Mouse (Mus musculus) spleen, embryonic (tissue): ENCODE data around the gene Aym1.
"Not testable (repeated sequence)": the region's sequence is repeated elsewhere in the genome, so short reads cannot be mapped to it uniquely, and the experiment has no call there.

Experiments
- CTCF ChIA-PET: fragments of 350-600 bp; sonication (Branson Sonifier 250); formaldehyde crosslinking; loops from one replicate; lab custom pipeline; 2022; lab: Charles Lee

Gene Aym1

GRCm38 (mm10) chr5:113357186-113357585 lies at the start of gene Aym1:
Gene Aym1, plus strand, starts transcription at chr5:113357294.
- CTCF ChIA-PET = interaction anchor here (0.6 kb wide), 1 partner anchor 13 kb away, joined by 3 read pairs; no protein-coding TSS in a partner anchor

DNA sequence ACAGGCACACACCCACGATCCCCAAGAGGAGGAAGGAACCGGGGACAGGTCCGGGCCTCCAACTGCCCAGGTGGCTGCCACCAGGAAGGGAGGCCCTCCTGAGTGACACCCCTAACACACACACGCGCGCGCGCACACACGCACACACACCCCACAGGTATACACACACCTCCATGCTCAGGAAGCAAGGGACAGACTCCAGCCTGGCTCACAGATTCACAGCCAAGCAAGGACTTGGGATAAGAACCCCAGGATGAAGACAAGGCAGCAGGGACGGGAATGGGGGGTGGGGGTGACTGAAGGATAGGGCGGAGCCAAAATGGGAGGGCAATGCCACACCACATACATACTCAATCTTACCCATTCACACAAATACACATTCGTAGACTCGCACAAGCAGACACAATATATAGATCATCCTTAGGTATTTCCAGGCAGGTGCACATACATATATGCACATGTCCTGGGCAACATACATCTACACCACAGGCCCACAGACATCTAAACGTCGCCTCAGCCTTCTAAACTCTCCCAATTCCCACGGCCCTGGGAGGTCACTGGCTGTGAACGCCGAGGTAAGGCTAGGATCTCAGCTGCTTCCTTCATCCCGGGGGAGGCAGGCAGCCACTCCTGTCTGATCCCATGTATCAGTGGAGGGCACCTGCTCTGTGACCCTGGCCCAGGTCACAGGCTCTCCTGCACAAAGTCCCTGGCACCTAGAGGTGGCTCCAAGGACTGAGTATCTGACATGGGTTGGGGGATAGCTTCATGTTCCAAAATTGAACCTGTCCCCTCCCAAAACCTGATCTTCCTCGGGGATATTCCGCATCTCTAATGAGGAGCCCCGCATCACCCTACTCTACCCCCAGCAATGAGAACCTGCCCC lies 47.4 kb upstream of the Aym1 start:
- CTCF ChIA-PET = no interaction called here

DNA sequence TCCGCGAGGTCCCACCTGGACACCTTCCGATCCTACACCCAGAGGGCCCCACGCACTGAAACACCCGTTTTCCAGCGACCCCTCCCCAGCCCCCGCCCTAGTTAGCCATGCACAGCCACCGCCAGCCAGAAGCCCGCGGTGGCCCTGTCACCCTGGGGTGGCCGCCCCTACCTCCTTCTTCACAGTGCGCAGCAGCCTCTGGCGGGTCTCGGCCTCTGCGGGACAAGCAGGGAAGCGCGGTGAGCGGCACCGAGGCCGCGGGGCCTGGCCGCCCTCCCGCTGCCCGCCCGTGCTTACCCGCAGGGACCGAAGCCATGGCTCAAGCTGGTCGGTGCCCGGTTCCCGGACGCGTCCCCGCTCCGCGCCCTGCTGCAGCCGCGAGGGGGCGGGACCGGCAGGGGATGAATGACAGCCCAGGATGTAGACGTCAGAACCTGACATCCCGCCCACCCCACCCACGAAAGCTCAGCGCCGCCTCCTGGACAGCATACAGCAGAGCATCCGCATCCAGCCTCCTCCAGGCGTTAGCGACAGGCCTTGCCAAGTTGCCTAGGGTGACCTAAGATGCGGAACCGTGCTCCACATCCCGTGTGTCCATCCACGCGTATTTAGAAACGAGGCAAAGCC lies 46.6 kb upstream of the Aym1 start, which contains the start of gene Sgsm1:
TSS of gene Sgsm1 (minus strand) at position 410 of the 627 bp plus-strand sequence.
- CTCF ChIA-PET = no interaction called here

- CTCF ChIA-PET = no interaction called here
These were observed 43.1 kb upstream of the Aym1 start for GRCm38 (mm10) chr5:113313998-113314397.

DNA sequence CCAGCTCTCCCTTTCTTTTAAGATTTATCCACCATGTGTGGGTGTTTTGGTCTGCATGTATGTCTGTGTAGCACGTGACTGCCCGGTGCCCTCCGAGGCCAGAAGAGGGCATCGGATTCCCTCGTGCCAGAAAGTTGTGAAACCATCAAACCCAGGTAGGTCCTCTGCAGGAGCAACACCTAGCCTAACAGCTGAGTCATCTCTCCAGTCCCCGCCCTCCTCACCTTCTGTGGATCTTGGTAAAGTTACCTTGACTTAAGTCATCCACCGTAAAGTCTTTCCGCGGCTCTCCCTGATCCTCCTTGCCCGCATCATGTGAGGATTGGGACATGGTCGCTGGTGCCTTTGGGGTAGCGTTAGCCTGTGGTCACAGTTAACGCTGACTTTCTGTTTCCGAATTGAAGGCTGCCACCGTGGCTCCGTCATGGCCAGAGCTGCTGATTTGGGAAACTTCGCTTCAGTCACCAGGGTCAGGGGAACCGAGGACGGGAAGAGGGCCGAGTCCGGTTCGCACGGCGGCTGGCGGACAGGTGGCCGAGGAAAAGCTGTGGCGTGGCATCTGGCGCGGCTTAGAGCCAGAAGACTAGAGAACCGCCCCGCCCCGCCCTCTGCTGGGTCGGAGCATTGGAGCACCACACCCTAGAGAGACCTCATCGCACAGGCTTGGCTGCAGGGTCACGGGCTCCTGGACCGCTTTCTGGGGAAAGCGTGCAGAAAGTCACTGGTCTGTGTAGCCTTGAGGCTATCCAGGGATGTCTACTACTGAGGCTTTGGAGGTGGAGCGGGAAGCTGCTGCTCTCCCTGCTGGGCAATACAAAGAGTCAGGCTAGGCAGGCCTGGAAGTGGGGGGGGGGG lies 33.1 kb upstream of the Aym1 start:
- CTCF ChIA-PET = no interaction called here

GRCm38 (mm10) chr5:113329463-113329862 lies 27.6 kb upstream of the Aym1 start:
- CTCF ChIA-PET = no interaction called here

- CTCF ChIA-PET = no interaction called here
These were observed 26.9 kb upstream of the Aym1 start for GRCm38 (mm10) chr5:113330202-113330601.

GRCm38 (mm10) chr5:113332239-113332638 lies 24.9 kb upstream of the Aym1 start:
- CTCF ChIA-PET = no interaction called here

DNA sequence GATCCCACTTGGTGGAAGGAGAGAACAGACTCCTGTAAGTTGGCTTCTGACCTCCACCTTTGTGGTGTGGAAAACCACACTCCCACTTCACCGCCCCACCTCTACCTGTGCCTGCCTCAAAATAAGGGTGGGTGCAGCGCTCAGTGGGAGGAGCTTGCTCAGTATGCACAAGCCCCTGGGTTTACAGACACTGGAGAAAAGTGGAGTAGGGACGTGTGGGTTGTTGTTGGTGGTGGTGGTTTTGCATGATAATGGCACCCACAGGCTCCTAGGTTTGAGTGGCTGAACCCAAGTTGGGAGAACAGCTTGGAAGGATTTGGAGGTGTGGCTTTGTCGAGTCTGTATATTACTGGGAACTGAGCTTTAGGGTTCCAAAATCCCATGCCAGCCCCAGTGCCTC lies 24.2 kb upstream of the Aym1 start:
- CTCF ChIA-PET = no interaction called here

GRCm38 (mm10) chr5:113334621-113335530 lies 22.2 kb upstream of the Aym1 start:
- CTCF ChIA-PET = no interaction called here

DNA sequence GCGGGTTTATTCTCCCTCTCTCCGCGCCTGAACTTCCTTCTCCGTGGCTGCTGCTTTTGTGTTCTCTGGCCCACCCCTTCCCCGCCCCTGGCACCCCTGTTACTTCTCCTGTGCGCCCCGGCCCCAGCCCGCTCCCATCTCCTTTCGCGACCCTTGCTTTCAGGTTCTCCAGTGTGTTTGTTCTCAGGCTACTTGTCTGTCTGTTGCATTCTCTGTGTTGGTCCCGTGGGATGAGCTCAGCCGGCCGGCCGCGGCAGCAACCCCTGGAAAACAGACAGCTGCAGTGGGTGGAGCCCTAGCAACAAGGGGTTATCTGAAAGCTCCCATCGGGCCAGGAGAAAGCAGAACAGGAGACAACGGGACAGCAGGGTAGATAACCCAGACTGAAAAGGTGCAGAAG lies 21.4 kb upstream of the Aym1 start:
- CTCF ChIA-PET = no interaction called here

GRCm38 (mm10) chr5:113336281-113336680 lies 20.8 kb upstream of the Aym1 start:
- CTCF ChIA-PET = no interaction called here

DNA sequence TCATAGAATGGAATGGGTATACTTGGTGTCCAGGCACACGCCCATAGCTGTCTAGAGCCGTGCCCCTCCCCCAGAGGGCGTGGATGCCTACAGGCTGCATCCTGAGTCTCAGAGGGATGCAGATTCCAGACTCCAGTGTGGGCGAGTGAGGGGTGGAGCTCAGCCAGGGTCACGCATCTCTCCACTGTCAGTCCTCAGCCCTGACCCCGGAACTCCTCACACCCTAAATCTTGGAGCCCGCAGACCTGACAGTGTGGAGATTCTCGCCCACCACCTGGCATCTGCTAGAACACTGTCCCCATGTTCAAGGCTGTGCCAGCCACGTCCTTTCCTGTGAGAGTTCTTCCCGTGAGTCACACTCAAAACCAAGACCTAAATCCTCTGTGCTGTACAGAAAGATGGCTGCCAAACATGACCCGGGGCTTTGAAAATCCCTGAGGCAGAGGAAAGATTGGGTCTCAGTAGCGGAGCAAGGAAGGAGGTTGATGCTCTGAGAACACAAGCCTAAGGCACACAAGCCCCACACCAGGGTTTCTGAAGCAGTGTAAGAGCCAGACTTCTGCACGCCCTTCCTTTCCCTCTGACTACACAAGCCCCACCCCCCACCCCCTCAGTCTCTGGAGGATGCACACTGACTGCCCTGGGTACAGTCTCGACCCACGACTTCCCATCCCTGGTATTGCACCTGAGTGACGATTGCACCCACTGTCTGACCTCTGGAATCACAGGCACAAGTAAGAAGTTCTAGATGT lies 12.3 kb upstream of the Aym1 start:
- CTCF ChIA-PET = no interaction called here

DNA sequence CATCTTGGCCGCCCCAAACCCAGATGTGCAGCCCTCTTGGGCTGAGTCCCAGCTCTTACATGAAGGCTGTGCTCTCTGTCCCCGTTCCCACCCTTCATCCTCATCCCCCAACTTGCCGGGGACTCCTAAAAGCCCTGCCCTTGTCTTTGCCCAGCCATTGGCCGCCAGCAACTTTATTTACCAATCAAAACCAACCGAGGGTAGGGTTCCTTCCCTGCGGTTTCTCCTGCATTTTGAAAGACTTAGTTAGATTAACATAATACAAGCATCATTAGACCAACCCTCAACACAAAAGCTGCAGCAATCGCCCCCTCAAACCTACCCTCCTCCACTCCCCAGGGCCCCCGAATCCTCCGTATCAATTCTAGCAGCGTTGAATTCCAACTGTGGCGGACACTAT lies 11.3 kb upstream of the Aym1 start:
- CTCF ChIA-PET = interaction anchor here (0.6 kb wide), 1 partner anchor 1940 kb away, joined by 3 read pairs; no protein-coding TSS in a partner anchor

DNA sequence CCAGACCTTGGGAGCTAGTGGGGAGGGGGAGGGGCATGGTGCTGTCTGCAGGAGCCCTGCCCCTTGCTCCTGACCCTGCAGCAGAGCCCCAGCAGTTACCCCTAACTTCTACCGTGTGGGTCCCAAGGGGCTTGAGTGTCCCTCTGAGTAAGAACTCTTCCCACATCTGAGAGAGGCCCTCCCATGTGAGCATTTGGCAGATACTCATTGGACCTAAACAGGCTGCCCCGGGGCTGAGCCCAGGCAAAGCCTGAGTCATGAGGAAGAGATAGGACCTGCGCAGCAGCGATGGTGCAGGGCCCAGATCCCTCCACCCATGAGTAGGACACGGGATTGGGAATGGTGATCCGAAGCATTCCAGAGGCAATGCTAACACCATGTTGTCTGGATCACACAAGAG lies 10.4 kb upstream of the Aym1 start:
- CTCF ChIA-PET = not testable (repeated sequence)

DNA sequence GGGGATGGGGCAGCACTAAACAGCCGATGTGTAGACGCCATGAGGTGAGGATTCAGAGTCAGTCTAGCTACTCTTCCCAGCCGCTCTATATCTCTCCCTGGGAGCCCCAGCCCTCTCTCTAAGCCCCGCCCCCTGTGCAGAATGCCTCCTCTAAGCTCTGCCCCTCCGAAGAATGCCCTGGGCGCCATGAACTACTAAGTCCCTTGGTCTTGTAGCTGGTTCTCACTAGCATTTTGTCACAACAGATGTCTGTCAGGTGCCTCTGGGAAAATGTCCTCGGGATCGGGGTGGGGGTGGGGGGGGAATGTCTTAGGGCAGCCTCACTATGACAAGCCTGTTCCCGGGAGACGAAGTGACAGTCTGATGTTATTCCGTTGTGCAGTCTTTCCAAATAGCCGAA lies 9.5 kb upstream of the Aym1 start:
- CTCF ChIA-PET = no interaction called here

DNA sequence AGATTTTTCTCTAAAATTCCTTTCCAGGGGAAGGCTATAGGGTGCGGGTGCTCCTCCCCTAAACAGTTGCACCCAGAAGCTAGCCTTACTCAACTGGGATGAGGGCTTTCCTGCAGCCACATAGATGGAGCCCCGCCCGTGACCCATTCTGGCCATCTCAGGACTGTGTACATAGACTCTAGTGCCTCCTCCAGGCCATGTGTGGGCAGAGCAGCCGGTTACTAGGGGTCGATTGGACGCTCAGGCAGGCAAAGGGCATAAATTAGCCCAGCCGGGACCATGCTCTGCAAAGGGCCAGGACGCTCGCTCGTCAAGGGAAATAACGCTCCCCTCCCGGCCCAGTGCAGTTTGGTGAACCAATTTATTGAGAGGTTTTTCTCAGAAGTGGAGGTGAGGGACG lies 8.5 kb upstream of the Aym1 start:
- CTCF ChIA-PET = no interaction called here

- CTCF ChIA-PET = no interaction called here
These were observed 7.9 kb upstream of the Aym1 start for GRCm38 (mm10) chr5:113349226-113349625.

GRCm38 (mm10) chr5:113349810-113350209 lies 7.3 kb upstream of the Aym1 start:
- CTCF ChIA-PET = no interaction called here

GRCm38 (mm10) chr5:113351768-113352167 lies 5.3 kb upstream of the Aym1 start:
- CTCF ChIA-PET = no interaction called here
